Mouse (Mus musculus): ENCODE data around the gene Fastkd1. TPM values are rescaled to one million over a fixed set of nuclear protein-coding genes. Genes with fewer than 3 reads are reported as not detected.
A peak's percentile ranks its signal among the peaks of the same experiment; 100 is the strongest.
"Not testable (repeated sequence)": the region's sequence is repeated elsewhere in the genome, so short reads cannot be mapped to it uniquely, and the experiment has no call there.

Fastkd1 gene
- polyA plus RNA-seq, 1 experiment from 2014 or later, result 17.0 TPM

DNA sequence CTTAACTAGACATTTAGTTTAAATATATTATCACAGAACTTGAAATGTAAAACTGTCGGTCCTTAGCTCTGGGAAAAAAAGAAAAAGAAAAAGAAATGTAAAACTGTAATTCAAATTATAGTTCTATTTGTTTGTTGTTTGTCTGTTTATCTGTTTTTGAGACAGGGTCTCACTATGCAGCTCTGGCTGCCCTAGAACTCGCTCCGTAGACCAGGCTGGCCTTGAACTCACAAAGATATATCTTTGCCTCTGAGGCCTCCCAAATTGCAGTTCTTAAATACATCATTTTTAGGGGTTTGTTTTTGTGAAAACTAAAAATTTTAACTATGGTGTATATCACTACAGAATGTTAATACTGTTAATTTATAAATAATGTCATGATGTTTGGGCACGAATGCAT, 45.7 kb downstream of the Fastkd1 start:
- H3K4me2 ChIP-seq, result no peak overlapping the region
- H3K4me1 ChIP-seq, result no peaks in the 10 kb centered on the region
- WGBS, result 93% methylated on average over 4 of the region's 4 CpGs
- H3K27ac ChIP-seq, result no peak overlapping the region
- ATAC-seq (replicated peaks), result no peak
- no peaks in the 10 kb centered on the region for H3K27me3 ChIP-seq (replicated peaks)
- H3K4me3 ChIP-seq, result no peak overlapping the region
- no peak overlapping the region for H3K9ac ChIP-seq
- peaks cover 5% of the 10 kb centered on the region; the same call in 1 of the 2 replicates for H3K36me3 ChIP-seq (replicated peaks)
- H3K9me3 ChIP-seq, result no peaks in the 10 kb centered on the region

DNA sequence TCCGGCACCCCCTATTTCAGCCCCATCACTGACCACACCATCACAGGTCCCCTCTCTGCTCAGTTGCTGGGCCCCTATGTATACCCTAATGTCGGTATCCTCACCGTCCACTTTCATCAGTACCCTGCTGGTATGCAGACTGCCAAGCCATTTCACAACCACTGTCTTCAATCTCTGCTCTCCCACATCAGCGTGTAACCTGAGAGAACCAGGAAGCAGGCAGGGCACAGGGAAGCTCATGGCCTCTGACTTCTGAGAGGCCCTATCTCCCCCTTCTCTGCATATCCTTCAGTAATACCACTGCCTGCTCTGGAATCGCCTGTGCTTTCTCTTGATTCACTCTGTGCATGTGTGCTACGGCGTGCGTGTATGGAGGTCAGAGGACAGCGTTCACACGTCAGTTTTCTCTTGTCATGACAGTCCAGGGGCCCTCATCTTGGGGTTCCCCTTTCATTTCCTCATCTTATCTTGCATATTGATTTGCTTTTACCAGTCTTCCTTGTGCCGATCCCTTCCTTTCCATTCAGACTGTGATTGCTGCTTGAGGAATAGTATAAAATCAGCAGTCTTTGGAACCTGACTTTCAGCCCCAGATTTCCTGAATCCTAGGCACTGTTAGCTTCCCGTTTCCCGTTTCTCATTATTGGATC, 49.4 kb downstream of the Fastkd1 start:
- WGBS, result 91% methylated on average over 13 of the region's 13 CpGs

DNA sequence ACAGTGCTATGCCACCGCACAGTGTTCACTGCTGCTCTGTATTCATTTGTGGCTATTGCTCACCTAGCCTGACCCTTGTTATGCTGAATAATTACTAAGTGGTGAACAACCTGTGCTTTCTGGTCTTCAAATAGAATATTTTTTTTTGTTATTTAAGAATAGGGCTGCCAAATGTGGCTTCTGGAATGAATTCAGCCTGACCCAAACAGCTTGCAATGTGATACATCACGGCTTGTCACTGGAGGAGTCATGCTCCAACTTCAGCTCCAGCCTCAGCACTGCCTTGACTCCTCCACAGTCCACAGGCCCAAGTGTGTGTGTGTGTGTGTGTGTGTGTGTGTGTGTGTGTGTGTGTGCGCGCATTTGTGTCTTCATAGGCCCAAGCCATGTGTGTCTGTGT, 54.0 kb downstream of the Fastkd1 start:
- Histone ChIP-seq H3K4me3 (no peak overlapping the region), H3K4me2 (no peak overlapping the region), H3K9me3 (no peaks in the 10 kb centered on the region), H3K9ac (no peak overlapping the region), H3K27ac (no peak overlapping the region), H3K4me1 (no peaks in the 10 kb centered on the region), H3K27me3 (replicated peaks) (no peaks in the 10 kb centered on the region), H3K36me3 (replicated peaks) (peaks cover 13% of the 10 kb centered on the region)
- no peak for ATAC-seq (replicated peaks)
- 94% methylated on average over 4 of the region's 4 CpGs for WGBS

More for the DNA sequence above, 49.4 kb downstream of the Fastkd1 start:
- Histone ChIP-seq H3K9me3 (no peaks in the 10 kb centered on the region), H3K27ac (no peak overlapping the region), H3K36me3 (replicated peaks) (peaks cover 10% of the 10 kb centered on the region; the same call in 1 of the 2 replicates), H3K27me3 (replicated peaks) (no peaks in the 10 kb centered on the region), H3K4me1 (no peaks in the 10 kb centered on the region), H3K9ac (no peak overlapping the region), H3K4me3 (no peak overlapping the region), H3K4me2 (no peak overlapping the region)
- no peak for ATAC-seq (replicated peaks)

DNA sequence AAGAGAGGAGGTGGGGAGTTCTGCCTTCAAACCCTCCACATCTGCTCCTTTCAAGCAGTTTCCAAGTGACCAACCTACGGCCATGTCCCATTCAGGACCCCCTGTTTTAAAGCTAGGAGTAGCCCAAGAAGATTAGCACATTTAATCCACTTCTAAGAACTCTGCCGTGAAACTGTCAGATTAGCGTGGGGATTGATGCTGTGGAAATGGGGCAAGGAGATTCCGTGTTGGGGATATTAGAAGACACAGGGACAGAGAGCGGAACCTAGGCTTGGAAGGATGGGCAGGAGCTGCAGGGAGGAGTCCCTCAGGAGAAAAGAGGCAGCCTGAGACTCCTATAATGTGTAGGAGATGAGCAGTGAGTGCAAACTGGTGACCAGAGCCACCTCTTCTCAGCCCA, 63.6 kb downstream of the Fastkd1 start:
- Histone ChIP-seq H3K27ac (no peak overlapping the region), H3K4me2 (no peak overlapping the region), H3K4me1 (peaks cover 9% of the 10 kb centered on the region), H3K36me3 (replicated peaks) (no peaks in the 10 kb centered on the region; the same call in 1 of the 2 replicates), H3K27me3 (replicated peaks) (no peaks in the 10 kb centered on the region), H3K4me3 (no peak overlapping the region), H3K9ac (no peak overlapping the region), H3K9me3 (no peaks in the 10 kb centered on the region)
- no peak for ATAC-seq (replicated peaks)
- 54% methylated on average over 5 of the region's 5 CpGs for WGBS

DNA sequence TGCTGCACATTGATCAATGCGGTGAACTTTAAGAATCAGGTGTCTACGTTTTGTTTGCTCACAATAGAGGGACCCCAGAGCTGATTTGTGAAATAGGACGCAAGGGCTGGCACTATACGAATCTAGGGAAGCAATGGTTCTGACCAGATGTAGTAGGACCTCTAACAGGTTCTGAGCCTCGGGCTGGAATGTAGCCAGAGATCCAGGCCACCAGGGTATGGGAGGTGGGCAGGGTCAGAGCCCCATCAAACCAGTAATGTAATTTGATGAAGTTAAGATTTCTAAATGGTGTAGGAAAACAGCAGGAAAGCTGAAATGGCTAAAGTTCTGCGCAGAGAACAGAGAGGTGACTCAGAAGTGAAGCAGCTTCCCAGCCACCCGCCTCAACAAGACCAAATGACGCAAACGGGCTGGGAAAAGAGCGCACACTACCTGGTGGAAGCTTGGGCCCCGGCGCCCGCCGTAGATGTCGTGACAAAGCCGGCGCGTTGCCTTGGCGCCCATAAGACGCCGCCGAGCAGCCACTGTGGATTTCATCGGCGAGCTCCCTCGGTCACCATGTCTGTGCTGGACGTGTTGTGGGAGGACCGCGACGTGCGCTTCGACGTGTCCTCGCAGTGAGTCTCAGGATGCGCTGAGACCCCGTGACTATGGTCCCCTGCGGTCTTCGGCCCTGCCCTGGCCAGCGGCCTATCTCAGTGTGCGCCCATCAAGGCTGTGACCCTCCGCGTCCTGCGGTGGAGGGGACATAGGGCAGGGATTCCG, 66.4 kb downstream of the Fastkd1 start, which contains the start of gene Bbs5:
Gene Bbs5, plus strand, starts transcription at position 446 of the 765 bp plus-strand sequence.
- Histone ChIP-seq H3K9me3 (no peaks in the 10 kb centered on the region), H3K4me3 (peak within 1 kb of the TSS; percentile 79), H3K27ac (peak within 1 kb of the TSS; percentile 46; the same call in 1 of the 2 replicates), H3K27me3 (replicated peaks) (no peaks in the 10 kb centered on the region), H3K4me1 (peaks cover 9% of the 10 kb centered on the region), H3K9ac (peak within 1 kb of the TSS; percentile 71), H3K4me2 (peak within 1 kb of the TSS; percentile 51), H3K36me3 (replicated peaks) (no peaks in the 10 kb centered on the region)
- peak; percentile 96 for ATAC-seq (replicated peaks)
- WGBS, result 3% methylated on average over 43 of the region's 43 CpGs

DNA sequence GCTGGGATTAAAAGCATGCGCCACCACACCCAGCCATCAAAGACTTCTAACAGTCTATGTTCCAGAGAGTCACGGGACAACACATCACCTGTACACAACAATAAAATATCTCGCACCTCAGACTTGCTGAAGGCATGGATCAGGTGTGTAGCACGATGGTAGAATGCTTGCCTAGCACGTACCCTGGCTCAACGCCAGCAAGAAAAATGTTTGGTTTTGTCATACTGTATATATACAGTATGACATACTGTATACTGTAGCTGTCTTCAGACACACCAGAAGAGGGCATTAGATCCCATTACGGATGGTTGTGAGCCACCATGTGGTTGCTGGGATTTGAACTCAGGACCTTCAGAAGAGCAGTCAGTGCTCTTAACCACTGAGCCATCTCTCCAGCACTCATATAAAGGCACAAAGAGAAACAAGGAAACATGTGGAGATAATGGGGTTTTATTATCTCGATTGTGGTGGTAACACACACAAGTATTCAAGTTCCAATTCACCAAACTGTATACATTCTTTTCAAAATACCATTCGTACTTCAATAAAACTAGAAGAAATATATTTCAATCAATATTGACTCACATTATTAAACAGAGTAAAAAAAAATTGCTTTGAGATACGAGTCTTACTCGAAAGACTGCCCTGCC, 68.2 kb downstream of the Fastkd1 start:
- WGBS, result 91% methylated on average over 11 of the region's 11 CpGs
- no peak for ATAC-seq (replicated peaks)
- Histone ChIP-seq H3K36me3 (replicated peaks) (no peaks in the 10 kb centered on the region), H3K4me3 (no peak overlapping the region), H3K9me3 (no peaks in the 10 kb centered on the region), H3K4me1 (peaks cover 9% of the 10 kb centered on the region), H3K27me3 (replicated peaks) (no peaks in the 10 kb centered on the region), H3K9ac (no peak overlapping the region), H3K27ac (no peak overlapping the region), H3K4me2 (no peak overlapping the region)

DNA sequence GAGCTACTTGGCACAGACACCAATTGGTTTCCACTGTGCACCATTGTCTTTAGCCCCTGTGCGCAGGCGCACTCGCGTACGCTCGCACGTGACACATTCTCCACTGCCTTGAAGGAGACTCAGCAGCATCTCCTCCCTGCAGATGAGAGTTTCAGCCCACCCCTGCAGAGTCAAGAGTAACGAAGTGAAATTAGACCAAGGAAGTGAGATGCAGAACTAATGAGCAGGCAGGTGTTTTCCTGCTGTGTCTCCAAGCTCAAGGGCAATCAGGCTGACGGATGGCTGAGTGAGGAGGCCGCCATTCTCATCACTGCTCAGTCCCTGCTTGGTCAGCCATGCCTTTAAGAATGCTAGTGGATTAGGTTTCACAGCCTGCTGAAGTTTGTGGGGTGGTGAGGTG, 73.2 kb downstream of the Fastkd1 start:
- no peaks in the 10 kb centered on the region for H3K4me1 ChIP-seq
- H3K4me2 ChIP-seq, result no peak overlapping the region
- H3K4me3 ChIP-seq, result no peak overlapping the region
- 0 out of 2 replicates have a peak, but pooled peaks have one; percentile 52 for ATAC-seq (replicated peaks)
- H3K27me3 ChIP-seq (replicated peaks), result no peaks in the 10 kb centered on the region
- no peaks in the 10 kb centered on the region for H3K36me3 ChIP-seq (replicated peaks)
- H3K27ac ChIP-seq, result no peak overlapping the region
- no peaks in the 10 kb centered on the region for H3K9me3 ChIP-seq
- H3K9ac ChIP-seq, result no peak overlapping the region
- 38% methylated on average over 10 of the region's 10 CpGs for WGBS

DNA sequence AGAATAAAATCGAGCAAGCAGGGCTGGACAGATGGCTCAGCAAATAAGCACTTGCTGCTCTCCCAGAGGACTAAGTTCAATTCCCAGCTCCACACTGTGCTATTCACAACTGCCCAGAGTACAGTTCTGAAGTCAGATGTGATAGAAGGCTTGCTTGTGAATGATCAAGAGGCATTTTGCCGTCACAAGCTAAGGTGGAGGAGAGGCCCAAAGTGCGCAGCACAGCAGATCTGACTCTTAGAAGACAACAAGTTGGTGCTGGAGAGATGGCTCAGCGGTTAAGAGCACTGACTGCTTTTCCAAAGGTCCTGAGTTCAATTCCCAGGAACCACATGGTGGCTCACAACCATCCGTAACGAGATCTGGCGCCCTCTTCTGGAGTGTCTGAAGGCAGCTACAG, 75.3 kb downstream of the Fastkd1 start:
- WGBS, result 77% methylated on average over 7 of the region's 7 CpGs
- not testable (repeated sequence) for ATAC-seq (replicated peaks); H3K4me3 ChIP-seq; H3K9ac ChIP-seq; H3K4me2 ChIP-seq; H3K9me3 ChIP-seq; H3K27ac ChIP-seq; H3K27me3 ChIP-seq (replicated peaks); H3K36me3 ChIP-seq (replicated peaks); H3K4me1 ChIP-seq

Other genes with a start within 250 kb of the Fastkd1 start
- gene Lrp2, start 127.5 kb downstream of the Fastkd1 start, polyA plus RNA-seq (2015; fragmentation: Nextera tagmentation; extraction: Ambion mirVana), result 1.2 TPM in 2 replicates
- gene Bbs5, start 66.3 kb downstream of the Fastkd1 start, polyA plus RNA-seq (2015; fragmentation: Nextera tagmentation; extraction: Ambion mirVana), result 20.3 and 25.2 TPM in 2 replicates
- 0.23 and 0.37 TPM in 2 replicates for gene Klhl41, start 43.4 kb downstream of the Fastkd1 start, polyA plus RNA-seq (2015; fragmentation: Nextera tagmentation; extraction: Ambion mirVana)
- 120 and 125 TPM in 2 replicates for gene Ppig, start 9.0 kb upstream of the Fastkd1 start, polyA plus RNA-seq (2015; fragmentation: Nextera tagmentation; extraction: Ambion mirVana)
- 2.8 and 2.9 TPM in 2 replicates for gene Ccdc173, start 76.1 kb upstream of the Fastkd1 start, polyA plus RNA-seq (2015; fragmentation: Nextera tagmentation; extraction: Ambion mirVana)
- gene Phospho2, start 76.1 kb upstream of the Fastkd1 start, polyA plus RNA-seq (2015; fragmentation: Nextera tagmentation; extraction: Ambion mirVana), result 35.3 and 37.8 TPM in 2 replicates
- 88.0 and 94.6 TPM in 2 replicates for gene Klhl23, start 108.4 kb upstream of the Fastkd1 start, polyA plus RNA-seq (2015; fragmentation: Nextera tagmentation; extraction: Ambion mirVana)
- 259 and 271 TPM in 2 replicates for gene Ssb, start 148.0 kb upstream of the Fastkd1 start, polyA plus RNA-seq (2015; fragmentation: Nextera tagmentation; extraction: Ambion mirVana)
- 24.2 and 27.1 TPM in 2 replicates for gene Mettl5, start 172.1 kb upstream of the Fastkd1 start, polyA plus RNA-seq (2015; fragmentation: Nextera tagmentation; extraction: Ambion mirVana)
- 19.2 and 19.8 TPM in 2 replicates for gene Ubr3, start 183.7 kb upstream of the Fastkd1 start, polyA plus RNA-seq (2015; fragmentation: Nextera tagmentation; extraction: Ambion mirVana)

Data from midbrain, embryonic 15.5 days (tissue).